Mouse (Mus musculus) cortical plate, adult 2 months (tissue): ENCODE measurements around the gene Gm21985. TPM values are rescaled to one million over a fixed set of nuclear protein-coding genes. Genes with fewer than 3 reads are reported as not detected.
A peak's percentile ranks its signal among the peaks of the same experiment; 100 is the strongest.

ENCODE experiments used
- H3K27ac ChIP-seq: fragments of 200-500 bp; 2 replicates; pipeline ENCODE4 v1.5.1; 2012; ENCODE audit warnings: low read length, control low read depth, inconsistent platforms; ENCODE audit not compliant: insufficient read depth
- H3K4me1 ChIP-seq: fragments of 200-500 bp; 2 replicates; pipeline ENCODE4 v1.6.1; 2011; ENCODE audit warnings: low read length; ENCODE audit not compliant: control insufficient read depth, insufficient read depth
- H3K4me3 ChIP-seq: fragments of 200-500 bp; 2 replicates; pipeline ENCODE4 v1.5.1; 2011; ENCODE audit warnings: mild to moderate bottlenecking, low read length, control low read depth; ENCODE audit not compliant: insufficient read depth
- CTCF ChIP-seq: fragments of 200-500 bp; IDR thresholded peaks from 2 replicates; pipeline ENCODE4 v1.5.1; 2011; ENCODE audit warnings: mild to moderate bottlenecking, control low read depth, low read length; ENCODE audit not compliant: insufficient read depth; ENCODE audit errors: extremely low read depth
- POLR2A ChIP-seq: fragments of 200-500 bp; IDR thresholded peaks from 2 replicates; pipeline ENCODE4 v1.6.1; 2011; ENCODE audit warnings: mild to moderate bottlenecking, low read length, control low read depth; ENCODE audit not compliant: insufficient read depth; ENCODE audit errors: extremely low read depth
- polyA plus RNA-seq: library from polyadenylated mRNA; depleted of rRNA; stranded (reverse); fragments of >200 nt; gene quantifications from 2 replicates; pipeline ENCODE4 v1.2.3, GENCODE M21; 2012

The Gm21985 gene
- polyA plus RNA-seq, 1 experiment: 0.13 TPM

- peak overlapping the region; percentile 66 for H3K27ac ChIP-seq
- no peaks in the 10 kb centered on the region; the same call in 1 of the 2 replicates for H3K4me1 ChIP-seq
- TF ChIP-seq CTCF (no peak), POLR2A (peak; percentile 35; the same call in 1 of the 2 replicates)
- peak overlapping the region; percentile 88 for H3K4me3 ChIP-seq
Measured at GRCm38 (mm10) chr2:112239935-112240721, 26.0 kb upstream of the Gm21985 start.

DNA sequence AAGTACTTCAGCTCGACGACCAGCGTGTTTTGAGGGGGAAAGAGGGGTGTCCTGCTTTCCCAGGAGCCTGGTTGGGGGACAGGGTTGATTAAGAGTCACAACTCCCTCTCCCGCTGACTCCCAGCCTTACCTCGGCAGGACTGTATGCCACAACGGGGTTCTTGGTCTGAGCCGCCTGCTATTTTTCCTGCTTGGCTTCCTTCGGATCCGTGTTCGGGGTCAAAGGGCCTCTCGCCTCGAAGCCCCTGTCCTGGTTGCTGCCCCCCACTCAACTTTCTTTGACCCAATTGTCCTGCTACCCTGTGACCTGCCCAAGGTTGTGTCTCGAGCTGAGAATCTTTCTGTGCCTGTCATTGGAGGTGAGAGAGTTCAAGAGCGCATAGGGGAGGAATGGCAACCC, 24.3 kb upstream of the Gm21985 start:
- peak overlapping the region; percentile 88; the same call in 1 of the 2 replicates for H3K4me3 ChIP-seq
- H3K27ac ChIP-seq: no peak overlapping the region
- TF ChIP-seq CTCF (no peak), POLR2A (no peak)
- H3K4me1 ChIP-seq: no peaks in the 10 kb centered on the region; the same call in 1 of the 2 replicates

DNA sequence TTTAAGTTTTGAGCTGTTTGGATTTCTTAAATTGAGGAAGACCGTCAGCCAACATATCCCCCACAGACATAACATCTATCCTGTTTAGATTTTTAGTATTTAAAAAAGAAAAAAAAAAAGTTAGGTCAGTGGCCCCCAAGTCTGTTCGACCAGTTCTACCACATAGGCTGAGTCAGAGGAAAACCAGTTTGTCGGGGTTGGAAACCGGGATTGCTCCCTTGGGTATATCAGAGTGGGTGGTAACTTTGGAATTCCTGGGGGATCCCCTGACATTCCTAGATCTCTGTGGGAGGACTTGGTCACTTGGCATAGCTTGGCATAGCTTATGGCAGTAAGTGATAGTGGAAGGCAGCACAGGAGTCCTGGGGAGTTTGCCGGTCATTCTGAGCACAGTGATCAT, 20.8 kb upstream of the Gm21985 start:
- no peak overlapping the region for H3K27ac ChIP-seq
- H3K4me3 ChIP-seq: no peak overlapping the region
- H3K4me1 ChIP-seq: no peaks in the 10 kb centered on the region; the same call in 1 of the 2 replicates
- TF ChIP-seq CTCF: no peak
- no peak for TF ChIP-seq POLR2A

DNA sequence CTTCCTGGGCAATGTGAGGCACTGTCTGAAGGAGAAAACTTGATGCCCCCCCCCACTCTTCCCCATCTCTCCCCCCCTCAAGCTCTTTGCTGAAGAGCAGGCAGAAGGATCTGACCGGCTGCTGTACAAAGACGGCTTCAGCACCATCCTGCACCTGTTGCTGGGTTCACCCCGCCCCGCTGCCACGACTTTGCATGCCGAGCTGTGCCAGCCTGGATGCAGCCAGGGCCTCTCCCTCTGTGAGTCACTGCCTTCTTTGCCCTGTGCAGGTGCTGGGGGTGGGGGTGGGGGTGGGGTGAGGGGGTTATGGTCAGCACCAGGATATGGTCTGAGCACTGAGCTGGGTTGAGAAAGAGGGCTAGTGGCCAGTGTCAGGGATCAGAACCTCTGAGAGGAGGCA, 19.9 kb upstream of the Gm21985 start:
- TF ChIP-seq CTCF (no peak), POLR2A (no peak)
- no peak overlapping the region for H3K27ac ChIP-seq
- no peak overlapping the region for H3K4me3 ChIP-seq
- peaks cover 3% of the 10 kb centered on the region; the same call in 1 of the 2 replicates for H3K4me1 ChIP-seq

- H3K4me1 ChIP-seq: peaks cover 3% of the 10 kb centered on the region; the same call in 1 of the 2 replicates
- no peak overlapping the region for H3K4me3 ChIP-seq
- TF ChIP-seq POLR2A (no peak; the same call in 1 of the 2 replicates), CTCF (no peak)
- H3K27ac ChIP-seq: no peak overlapping the region
Measured at GRCm38 (mm10) chr2:112247323-112247722, 18.8 kb upstream of the Gm21985 start.

DNA sequence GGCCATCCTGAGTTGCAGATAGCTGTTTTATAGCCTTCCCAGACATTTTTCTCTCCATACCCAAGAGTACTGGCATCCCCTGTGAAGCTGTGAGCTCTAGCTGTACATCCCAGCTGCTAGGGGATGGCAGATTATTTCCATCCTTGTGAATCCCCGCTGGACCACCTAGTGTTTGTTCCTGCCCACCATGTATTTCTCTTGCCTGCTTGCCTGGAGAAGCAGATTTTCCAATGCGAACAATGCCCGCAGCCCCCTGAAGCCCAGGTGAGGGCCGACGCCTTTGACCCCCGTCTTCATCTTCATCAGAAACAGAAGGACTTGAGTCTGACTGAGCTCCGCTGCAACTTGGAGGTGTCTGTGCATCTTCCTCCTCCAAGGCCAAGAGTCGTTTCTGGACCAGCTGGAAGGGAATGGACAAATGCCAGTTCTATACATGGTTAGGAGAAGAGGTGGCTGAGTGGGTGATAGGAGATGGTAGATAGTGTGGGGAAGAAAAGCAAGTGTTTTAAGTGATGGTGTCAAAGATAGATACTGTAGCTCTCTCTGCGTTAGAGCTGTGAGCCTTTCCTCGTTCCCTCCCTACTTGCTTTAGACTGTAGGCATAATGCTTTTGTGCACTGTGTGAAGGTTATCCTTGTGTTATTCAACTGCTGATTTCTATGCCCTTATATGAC, 16.2 kb upstream of the Gm21985 start:
- Histone ChIP-seq H3K4me1 (peaks cover 3% of the 10 kb centered on the region; the same call in 1 of the 2 replicates), H3K27ac (peak overlapping the region; percentile 85), H3K4me3 (no peak overlapping the region)
- TF ChIP-seq CTCF: no peak
- peak; percentile 57; the same call in 1 of the 2 replicates for TF ChIP-seq POLR2A

DNA sequence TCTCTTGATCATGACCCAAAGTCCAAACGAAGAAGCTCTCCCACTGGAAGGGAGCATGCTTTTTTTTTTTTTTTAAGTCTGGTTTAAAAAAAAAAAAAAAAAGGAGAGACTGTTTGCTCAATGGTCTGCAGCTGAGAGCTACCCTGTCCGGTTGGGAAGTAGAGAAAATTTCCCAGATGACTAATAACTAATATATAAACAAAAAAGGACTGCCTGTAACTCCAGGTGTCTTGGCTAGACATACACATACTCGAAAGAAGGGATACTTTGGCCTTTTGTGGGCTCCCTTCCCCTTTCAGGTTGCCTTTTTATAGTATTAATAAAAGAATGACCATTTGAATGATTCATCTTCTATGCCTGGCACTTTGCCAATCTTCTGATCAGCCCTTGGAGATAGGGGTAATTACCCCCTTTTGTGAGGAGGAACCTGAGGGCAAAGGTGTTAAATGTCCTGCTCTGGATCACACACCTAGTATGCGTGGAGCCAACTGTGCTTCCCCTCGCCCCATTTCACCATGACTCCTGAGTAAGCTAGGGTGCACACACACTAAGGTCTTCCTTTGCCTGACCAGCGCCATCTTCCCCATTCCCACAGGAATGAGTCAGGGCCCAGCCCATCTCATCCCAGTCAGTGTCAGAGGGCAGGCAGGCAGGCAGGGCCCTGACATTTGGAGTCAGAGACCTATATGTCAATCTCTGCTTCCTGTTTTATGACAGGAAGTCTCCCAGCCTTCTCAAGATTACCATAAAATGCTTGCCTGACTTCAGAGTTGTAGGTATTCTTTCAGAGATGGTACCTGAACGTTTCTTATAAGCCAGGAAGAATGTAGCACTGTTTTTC, 11.2 kb upstream of the Gm21985 start:
- TF ChIP-seq POLR2A (no peak), CTCF (no peak)
- H3K4me3 ChIP-seq: no peak overlapping the region
- no peak overlapping the region for H3K27ac ChIP-seq
- peaks cover 3% of the 10 kb centered on the region; the same call in 1 of the 2 replicates for H3K4me1 ChIP-seq

DNA sequence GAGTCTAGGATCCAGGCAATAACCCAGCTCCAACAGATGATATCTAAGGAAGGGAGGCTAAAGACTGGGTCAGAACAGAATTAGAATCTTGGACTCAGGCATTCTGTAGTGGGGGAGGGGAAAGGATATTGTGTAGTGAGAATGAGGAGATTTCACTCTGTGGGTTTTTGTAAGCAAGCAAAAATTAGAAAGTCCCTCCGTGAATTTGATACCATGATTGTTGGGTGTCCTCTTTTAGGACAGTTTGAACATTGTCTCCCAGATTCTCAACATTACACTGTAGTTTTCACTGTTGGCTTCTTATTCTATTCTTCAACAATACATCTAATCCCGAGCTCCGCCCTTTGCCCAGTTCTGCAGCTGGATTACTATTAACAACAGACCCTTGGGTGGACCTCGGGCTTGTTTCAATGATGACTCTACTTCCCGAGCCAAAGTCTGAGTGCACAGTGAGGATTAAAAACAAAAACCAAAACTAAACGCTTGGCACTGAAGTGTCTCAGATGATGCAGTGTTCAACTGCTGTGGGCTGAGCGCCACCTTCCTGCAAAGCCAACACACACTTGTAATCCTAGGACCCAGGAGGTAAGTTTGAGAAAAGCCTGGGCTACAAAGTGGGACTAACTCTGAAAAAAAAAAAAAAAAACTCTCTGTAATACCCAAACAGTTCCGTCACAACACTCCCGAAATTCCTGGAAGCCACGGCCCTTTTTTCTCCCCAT, 6.7 kb upstream of the Gm21985 start, which contains the start of gene Nutm1:
Gene Nutm1, minus strand, starts transcription at position 51 of the 722 bp plus-strand sequence.
- no peaks in the 10 kb centered on the region; the same call in 1 of the 2 replicates for H3K4me1 ChIP-seq
- H3K27ac ChIP-seq: no peak within 1 kb of the TSS
- TF ChIP-seq CTCF: peak; percentile 42; the same call in 1 of the 2 replicates
- no peak for TF ChIP-seq POLR2A
- H3K4me3 ChIP-seq: no peak within 1 kb of the TSS
